Mouse (Mus musculus) inflammation-experienced regulatory T-cells (primary cell): ENCODE measurements around the gene Rpl31. TPM values are rescaled to one million over a fixed set of nuclear protein-coding genes. Genes with fewer than 3 reads are reported as not detected.

Experiments
- polyA plus RNA-seq, 2 experiments: library from polyadenylated mRNA; unstranded; fragments of 100-300 nt; shearing (Covaris generic); gene quantifications; one replicate each; pipeline ENCODE4 v1.2.1; 2017

Rpl31 gene
- 100 to 1,000 TPM; 209 to 210 TPM for polyA plus RNA-seq

DNA sequence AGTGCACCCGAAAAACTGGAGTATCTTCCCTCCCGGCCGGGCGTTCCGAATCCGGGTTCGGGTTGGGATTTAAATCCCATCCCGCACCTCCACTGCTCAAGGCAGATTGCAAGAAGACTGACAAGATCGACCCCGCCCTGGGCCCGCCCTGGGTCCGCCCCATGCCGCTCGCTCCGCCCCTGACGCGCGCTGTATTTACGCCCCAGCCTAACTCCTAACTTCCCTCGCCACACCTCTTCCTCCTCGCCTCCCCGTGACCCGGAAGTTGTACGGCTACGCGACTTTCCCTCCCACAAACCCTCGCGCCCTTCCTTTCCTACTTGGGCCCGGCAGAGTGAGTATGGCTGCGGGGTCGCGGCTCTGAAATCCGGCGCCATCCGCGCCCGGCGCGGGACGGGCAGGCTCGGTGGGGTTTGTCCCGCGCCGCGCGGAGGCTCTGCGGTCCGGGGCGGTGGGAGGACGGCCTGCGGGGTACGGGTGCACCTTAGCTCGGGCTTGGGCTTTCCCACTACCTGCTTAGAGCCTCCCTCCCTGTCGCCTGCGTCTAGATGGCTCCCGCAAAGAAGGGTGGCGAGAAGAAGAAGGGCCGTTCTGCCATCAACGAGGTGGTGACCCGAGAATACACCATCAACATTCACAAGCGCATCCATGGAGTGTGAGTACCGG, at the start of gene Rpl31:
Rpl31 (plus strand) TSS at position 242 of the 666 bp plus-strand sequence.

Other genes starting within 250 kb of the Rpl31 start
- gene Npas2, start 174.1 kb upstream of the Rpl31 start, polyA plus RNA-seq: 1 to 10 TPM; 1.1 to 2.5 TPM
- 1 to 10 TPM; 1.5 to 2.0 TPM for gene Tbc1d8, start 110.9 kb downstream of the Rpl31 start, polyA plus RNA-seq
- gene Cnot11, start 167.2 kb downstream of the Rpl31 start, polyA plus RNA-seq: 10 to 100 TPM; 33.0 to 43.4 TPM
- gene Rnf149, start 209.6 kb downstream of the Rpl31 start, polyA plus RNA-seq: 10 to 100 TPM; 39.2 to 56.0 TPM